Mouse (Mus musculus) bone marrow, adult 2 months (tissue): ENCODE results near the gene Ldhd.

ENCODE experiments used
- CTCF ChIP-seq: fragments of 200-500 bp; IDR thresholded peaks from 2 replicates; pipeline ENCODE4 v1.5.1; 2011; ENCODE audit warnings: low read length, control low read depth; ENCODE audit not compliant: control insufficient read depth, insufficient read depth
- POLR2A ChIP-seq: fragments of 200-500 bp; IDR thresholded peaks from 2 replicates; pipeline ENCODE4 v1.6.1; 2011; ENCODE audit warnings: low read depth, mild to moderate bottlenecking, control low read depth, low read length, borderline replicate concordance; ENCODE audit not compliant: control insufficient read depth

GRCm38 (mm10) chr8:111597310-111597709 is 32.9 kb downstream of the Ldhd start:
- TF ChIP-seq CTCF (no peak), POLR2A (no peak)
